Mouse (Mus musculus): ENCODE measurements around the gene Speer3.
"Not testable (repeated sequence)": the region's sequence is repeated elsewhere in the genome, so short reads cannot be mapped to it uniquely, and the experiment has no call there.

Gene Speer3

DNA sequence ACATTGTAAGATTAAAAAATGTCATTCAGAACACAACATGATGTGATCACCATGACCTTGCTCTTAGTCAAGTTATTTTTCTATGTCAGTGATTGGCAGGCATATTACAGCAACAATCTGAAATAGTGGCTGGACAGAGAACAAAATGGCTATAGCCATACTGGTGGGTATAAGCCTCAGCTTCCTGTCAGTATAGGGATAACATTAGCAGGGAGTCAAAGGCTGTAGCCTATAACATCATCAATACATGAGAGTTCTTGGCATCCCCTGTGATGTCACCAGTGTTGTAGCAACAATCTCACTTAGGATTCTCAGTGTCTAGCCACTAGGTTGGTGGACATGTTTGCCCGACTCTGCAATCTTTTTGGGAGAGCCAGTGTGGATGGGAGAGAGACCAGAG lies at the start of gene Speer3:
TSS of gene Speer3 (plus strand) at position 301 of the 400 bp plus-strand sequence.
- DNase-seq (ENCODE audit: low read depth, low spot score), result no peak

DNA sequence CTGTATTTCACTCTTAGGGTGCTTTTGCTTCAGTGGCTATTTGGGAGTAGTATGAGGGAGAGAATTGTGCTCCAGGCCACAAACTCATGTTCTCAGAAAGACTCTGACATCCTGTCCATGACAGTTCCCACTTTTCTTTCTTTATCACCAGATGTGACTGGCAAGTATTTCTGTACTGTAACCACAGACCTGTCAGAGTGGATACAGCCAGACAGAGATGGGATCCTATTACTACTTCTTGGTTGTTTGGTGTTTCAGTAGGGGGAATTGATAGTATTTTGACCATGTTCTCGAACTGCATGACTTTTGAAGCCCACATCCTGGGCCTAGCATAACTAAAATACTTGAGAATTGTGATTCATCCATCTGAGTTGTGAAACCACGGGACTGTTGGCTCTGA lies 19.1 kb downstream of the Speer3 start:
- DNase-seq (ENCODE audit: low read depth, low spot score), result not testable (repeated sequence)

DNA sequence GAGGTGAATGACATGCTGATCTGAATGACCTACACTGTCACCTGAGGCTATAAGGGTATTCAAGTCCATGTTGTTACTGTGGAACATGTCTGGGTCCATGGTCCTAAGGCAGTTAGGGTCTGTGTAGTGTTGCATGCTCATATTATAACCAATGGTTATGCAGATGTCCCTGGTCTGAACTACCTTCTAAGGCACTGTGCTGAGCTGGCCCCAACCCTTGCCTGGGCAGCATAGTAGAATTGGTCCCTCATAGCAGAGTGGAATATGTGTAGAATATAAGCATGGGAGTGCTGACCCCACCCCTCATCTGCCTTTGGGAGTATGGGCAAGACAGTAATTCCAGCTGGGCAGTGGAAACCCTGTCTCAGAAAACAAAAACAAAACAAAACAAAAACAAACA lies 33.7 kb downstream of the Speer3 start:
- no peak for DNase-seq (ENCODE audit: low read depth, low spot score)

GRCm38 (mm10) chr5:13826708-13827107 lies 35.3 kb downstream of the Speer3 start:
- no peak for DNase-seq (ENCODE audit: low read depth, low spot score)

- no peak for DNase-seq (ENCODE audit: low read depth, low spot score)
Measured at GRCm38 (mm10) chr5:13844317-13844716, 52.9 kb downstream of the Speer3 start.

All from retina, postnatal 7 days (tissue).